ENCODE assay signal across 8 mouse cellular contexts in genomic region chr8:70510228-70510915, GRCm38 (mm10). TPM values are rescaled to one million over a fixed set of nuclear protein-coding genes. Genes with fewer than 3 reads are reported as not detected.
DNase-seq lines count a peak whose midpoint lies in the region; ATAC-seq and TF ChIP-seq lines count a peak whose summit lies in the region.

Uba52 (minus strand) TSS chr8:70510801.

- peak within 1 kb of the TSS; percentile 76 for H3K4me2 ChIP-seq in forebrain, embryonic 11.5 days (ENCODE audit: low read depth, low read length, severe bottlenecking)
- peak within 1 kb of the TSS; percentile 72 for H3K4me2 ChIP-seq in heart, embryonic 16.5 days (ENCODE audit: low read depth, low read length)
- peak within 1 kb of the TSS; percentile 76 for H3K4me2 ChIP-seq in liver, embryonic 16.5 days (ENCODE audit: low read depth, low read length)
- peak within 1 kb of the TSS; percentile 99 for H3K4me2 ChIP-seq in neural tube, embryonic 13.5 days

- H3K27me3 ChIP-seq in forebrain, embryonic 11.5 days (ENCODE audit: control insufficient read depth, insufficient read depth, low read length) = no peaks in the 10 kb centered on the region
- no peaks in the 10 kb centered on the region for H3K27me3 ChIP-seq in heart, embryonic 16.5 days (ENCODE audit: control insufficient read depth, insufficient read depth, low read length)
- H3K27me3 ChIP-seq in liver, embryonic 16.5 days (ENCODE audit: control insufficient read depth, insufficient read depth, low read depth, low read length) = no peaks in the 10 kb centered on the region
- H3K27me3 ChIP-seq in neural tube, embryonic 13.5 days = no peaks in the 10 kb centered on the region
- no peaks in the 10 kb centered on the region for H3K27me3 ChIP-seq in testis, adult 2 months (ENCODE audit: control insufficient read depth, insufficient read depth, low read length)

- WGBS in forebrain, embryonic 11.5 days = 1% methylated on average over 74 of the region's 74 CpGs
- 2% methylated on average over 72 of the region's 74 CpGs for WGBS in heart, embryonic 16.5 days
- under 1% methylated on average over 74 of the region's 74 CpGs for WGBS in liver, embryonic 16.5 days (ENCODE audit: insufficient replicate concordance)
- under 1% methylated on average over 74 of the region's 74 CpGs for WGBS in neural tube, embryonic 13.5 days

- peak within 1 kb of the TSS; percentile 93 for H3K27ac ChIP-seq in forebrain, embryonic 11.5 days (ENCODE audit: low read depth, low read length)
- H3K27ac ChIP-seq in heart, embryonic 16.5 days (ENCODE audit: low read length) = peak within 1 kb of the TSS; percentile 97
- peak within 1 kb of the TSS; percentile 99 for H3K27ac ChIP-seq in liver, embryonic 16.5 days (ENCODE audit: low read length)
- peak within 1 kb of the TSS; percentile 97 for H3K27ac ChIP-seq in neural tube, embryonic 13.5 days (replicated peaks)
- peak within 1 kb of the TSS; percentile 99 for H3K27ac ChIP-seq in testis, adult 2 months (ENCODE audit: control insufficient read depth, insufficient read depth, low read depth, low read length)

- no peaks in the 10 kb centered on the region for H3K9me3 ChIP-seq in forebrain, embryonic 11.5 days (ENCODE audit: control insufficient read depth, low read length)
- H3K9me3 ChIP-seq in heart, embryonic 16.5 days (replicated peaks; ENCODE audit: control insufficient read depth, low read length) = no peaks in the 10 kb centered on the region
- no peaks in the 10 kb centered on the region for H3K9me3 ChIP-seq in liver, embryonic 16.5 days (replicated peaks; ENCODE audit: control insufficient read depth, low read length)
- no peaks in the 10 kb centered on the region for H3K9me3 ChIP-seq in neural tube, embryonic 13.5 days

- peaks cover 12% of the 10 kb centered on the region; the same call in 1 of the 2 replicates for H3K36me3 ChIP-seq in forebrain, embryonic 11.5 days (ENCODE audit: control insufficient read depth, insufficient read depth, low read length)
- peaks cover 18% of the 10 kb centered on the region for H3K36me3 ChIP-seq in heart, embryonic 16.5 days (ENCODE audit: control insufficient read depth, insufficient read depth)
- H3K36me3 ChIP-seq in liver, embryonic 16.5 days (ENCODE audit: control insufficient read depth, insufficient read depth) = peaks cover 27% of the 10 kb centered on the region
- peaks cover 41% of the 10 kb centered on the region for H3K36me3 ChIP-seq in neural tube, embryonic 13.5 days
- peaks cover 3% of the 10 kb centered on the region for H3K36me3 ChIP-seq in testis, adult 2 months (ENCODE audit: control insufficient read depth, insufficient read depth, low read length)

- peak; percentile 84 for ATAC-seq in forebrain, embryonic 11.5 days (replicated peaks; ENCODE audit: low FRiP score)
- ATAC-seq in heart, embryonic 16.5 days (replicated peaks; ENCODE audit: extremely low read depth, insufficient read depth, low FRiP score) = peak; percentile 84
- peak; percentile 83 for ATAC-seq in liver, embryonic 16.5 days (ENCODE audit: low read depth)
- peak; percentile 81 for ATAC-seq in neural tube, embryonic 13.5 days (ENCODE audit: low read depth)

- H3K9ac ChIP-seq in forebrain, embryonic 11.5 days (ENCODE audit: low read length) = peak within 1 kb of the TSS; percentile 97
- H3K9ac ChIP-seq in heart, embryonic 16.5 days (ENCODE audit: low read length) = peak within 1 kb of the TSS; percentile 99
- peak within 1 kb of the TSS; percentile 99 for H3K9ac ChIP-seq in liver, embryonic 16.5 days (ENCODE audit: low read depth, low read length)
- H3K9ac ChIP-seq in neural tube, embryonic 13.5 days = peak within 1 kb of the TSS; percentile 88

- peak; percentile 96 to 97 for DNase-seq in CD8-positive naive resting alpha-beta T cell, adult 2 months (ENCODE audit: low read depth in 2 of 2, low spot score in 2 of 2)
- DNase-seq in c-Kit-positive CD71-negative TER-119-negative erythroid progenitor cells, embryonic 14.5 days (ENCODE audit: low read depth) = peak; percentile 96
- DNase-seq in forebrain, embryonic 11.5 days (ENCODE audit: low spot score) = peak; percentile 98
- DNase-seq in kidney, postnatal 4 days = peak; percentile 97 to 98

- TF ChIP-seq CTCF in testis, adult 2 months (IDR thresholded peaks at IDR 0.05; ENCODE audit: control insufficient read depth, insufficient read depth, insufficient replicate concordance, low read depth, low read length) = no peak

- TF ChIP-seq POLR2A in testis, adult 2 months (IDR thresholded peaks at IDR 0.05; ENCODE audit: control insufficient read depth, low read depth, low read length) = peak; percentile 92

- H3K4me1 ChIP-seq in forebrain, embryonic 11.5 days (replicated peaks; ENCODE audit: control insufficient read depth, insufficient read depth, low read length) = peaks cover 16% of the 10 kb centered on the region
- peaks cover 23% of the 10 kb centered on the region for H3K4me1 ChIP-seq in heart, embryonic 16.5 days (ENCODE audit: control insufficient read depth, insufficient read depth, low read length)
- H3K4me1 ChIP-seq in liver, embryonic 16.5 days (ENCODE audit: control insufficient read depth, low read depth, low read length) = peaks cover 39% of the 10 kb centered on the region
- H3K4me1 ChIP-seq in neural tube, embryonic 13.5 days (replicated peaks) = peaks cover 42% of the 10 kb centered on the region
- H3K4me1 ChIP-seq in testis, adult 2 months (ENCODE audit: control insufficient read depth, insufficient read depth, low read length) = peaks cover 13% of the 10 kb centered on the region

- peak within 1 kb of the TSS; percentile 98 for H3K4me3 ChIP-seq in forebrain, embryonic 11.5 days (ENCODE audit: low read depth, low read length)
- peak within 1 kb of the TSS; percentile 95 for H3K4me3 ChIP-seq in heart, embryonic 16.5 days (ENCODE audit: low read length)
- peak within 1 kb of the TSS; percentile 99 for H3K4me3 ChIP-seq in liver, embryonic 16.5 days (ENCODE audit: low read depth, low read length)
- peak within 1 kb of the TSS; percentile 97 for H3K4me3 ChIP-seq in neural tube, embryonic 13.5 days
- H3K4me3 ChIP-seq in testis, adult 2 months (ENCODE audit: control insufficient read depth, low read depth, low read length) = peak within 1 kb of the TSS; percentile 96

RNA-seq across cellular contexts. Expression of gene Uba52, which starts in this region (rescaled TPM):
- 715 TPM in 2 replicates for polyA plus RNA-seq in forebrain, embryonic 11.5 days (2014; fragmentation: Nextera tagmentation; extraction: Ambion mirVana)
- 691 and 770 TPM in 2 replicates for polyA plus RNA-seq in heart, embryonic 16.5 days (2015; fragmentation: Nextera tagmentation; extraction: Ambion mirVana)
- polyA plus RNA-seq in liver, embryonic 16.5 days (2015; fragmentation: Nextera tagmentation; extraction: Ambion mirVana) = 490 and 558 TPM in 2 replicates
- 787 and 800 TPM in 2 replicates for polyA plus RNA-seq in neural tube, embryonic 13.5 days (2015; fragmentation: Nextera tagmentation; extraction: Ambion mirVana)
- 768 and 853 TPM in 2 replicates for polyA plus RNA-seq in testis, adult 2 months (2012; rRNA removed)

Comparison
In these comparisons a context has a peak if more than half of its experiments do, and no peak if none do; other contexts are left out.
1. Peak in every context shown above with its lines: DNase-seq, ATAC-seq, H3K4me3 ChIP-seq and H3K27ac ChIP-seq.